ENCODE assay signal across 25 mouse cellular contexts in genomic region chr16:66487194-66487944, GRCm38 (mm10).
DNase-seq lines count a peak whose midpoint lies in the region; ATAC-seq and TF ChIP-seq lines count a peak whose summit lies in the region.
"Had no signal": no experiment of that assay in that cellular context is flagged by ENCODE, and none has a peak within 500 bp of the region (broad histone marks: within the 10 kb centered on the region; RNA-seq: fewer than 3 reads in every experiment).

No protein-coding gene starts in this region.

- no peaks in the 10 kb centered on the region for H3K9me3 ChIP-seq in hindbrain, embryonic 11.5 days (ENCODE audit: control insufficient read depth, low read length)
- no peaks in the 10 kb centered on the region for H3K9me3 ChIP-seq in hindbrain, embryonic 10.5 days
- H3K9me3 ChIP-seq in forebrain, embryonic 14.5 days (replicated peaks; ENCODE audit: control insufficient read depth, low read length) = no peaks in the 10 kb centered on the region
- H3K9me3 ChIP-seq in midbrain, embryonic 15.5 days = peaks cover 2% of the 10 kb centered on the region; the same call in 1 of the 2 replicates
- no peaks in the 10 kb centered on the region for H3K9me3 ChIP-seq in liver, embryonic 11.5 days (ENCODE audit: control insufficient read depth, low read length)
- H3K9me3 ChIP-seq: embryonic facial prominence, embryonic 15.5 days; heart, embryonic 13.5 days; hindbrain, embryonic 15.5 days; liver, embryonic 12.5 days had no signal

- no peak for DNase-seq in hindbrain, embryonic 11.5 days (ENCODE audit: low spot score)
- no peak for DNase-seq in hindbrain, embryonic 10.5 days (ENCODE audit: low spot score)
- peak; percentile 71 for DNase-seq in brain, embryonic 14.5 days (ENCODE audit: low read depth)
- DNase-seq in forebrain, embryonic 14.5 days (ENCODE audit: low spot score) = peak; percentile 40
- no peak for DNase-seq in embryo, embryonic 11 days
- DNase-seq in liver, embryonic 11.5 days (ENCODE audit: low spot score) = no peak
- DNase-seq: adrenal gland, postnatal 36 days; B cell, adult 2 months; cerebellum, adult 11-12 months; gastrocnemius, postnatal 25 days; heart, adult 18-20 months; heart, postnatal 36 days; kidney, adult 2 months; lung, adult 18-20 months; lung, postnatal 10 days had no signal

- no peaks in the 10 kb centered on the region for H3K27me3 ChIP-seq in hindbrain, embryonic 11.5 days (ENCODE audit: control insufficient read depth, insufficient read depth, low read length)
- no peaks in the 10 kb centered on the region for H3K27me3 ChIP-seq in hindbrain, embryonic 10.5 days (ENCODE audit: insufficient read depth, poor library complexity, severe bottlenecking)
- no peaks in the 10 kb centered on the region for H3K27me3 ChIP-seq in forebrain, embryonic 14.5 days (replicated peaks; ENCODE audit: control insufficient read depth, insufficient read depth, low read length)
- H3K27me3 ChIP-seq in midbrain, embryonic 15.5 days (replicated peaks) = no peaks in the 10 kb centered on the region
- no peaks in the 10 kb centered on the region for H3K27me3 ChIP-seq in liver, embryonic 11.5 days (replicated peaks; ENCODE audit: control insufficient read depth, insufficient read depth, low read length)
- H3K27me3 ChIP-seq: CH12.LX; embryonic facial prominence, embryonic 15.5 days; heart, embryonic 13.5 days; hindbrain, embryonic 15.5 days; limb, embryonic 12.5 days; liver, embryonic 12.5 days; Patski had no signal

- no peak overlapping the region for H3K27ac ChIP-seq in hindbrain, embryonic 11.5 days (ENCODE audit: low read depth, low read length)
- H3K27ac ChIP-seq in hindbrain, embryonic 10.5 days = no peak overlapping the region
- no peak overlapping the region for H3K27ac ChIP-seq in forebrain, embryonic 14.5 days (ENCODE audit: low read depth, low read length)
- H3K27ac ChIP-seq in midbrain, embryonic 15.5 days = no peak overlapping the region
- H3K27ac ChIP-seq in liver, embryonic 11.5 days (ENCODE audit: low read depth, low read length) = no peak overlapping the region
- H3K27ac ChIP-seq: embryonic facial prominence, embryonic 15.5 days; heart, embryonic 13.5 days; hindbrain, embryonic 15.5 days; kidney, postnatal 0 days; limb, embryonic 12.5 days; liver, embryonic 12.5 days had no signal

- no peak overlapping the region for H3K4me3 ChIP-seq in hindbrain, embryonic 11.5 days (ENCODE audit: low read depth, low read length)
- H3K4me3 ChIP-seq in hindbrain, embryonic 10.5 days = no peak overlapping the region
- no peak overlapping the region for H3K4me3 ChIP-seq in forebrain, embryonic 14.5 days (ENCODE audit: low read depth, low read length)
- H3K4me3 ChIP-seq in midbrain, embryonic 15.5 days = no peak overlapping the region
- H3K4me3 ChIP-seq in liver, embryonic 11.5 days (ENCODE audit: low read depth, low read length) = no peak overlapping the region
- H3K4me3 ChIP-seq: embryonic facial prominence, embryonic 15.5 days; heart, embryonic 13.5 days; hindbrain, embryonic 15.5 days; limb, embryonic 12.5 days; liver, embryonic 12.5 days had no signal

- H3K9ac ChIP-seq in hindbrain, embryonic 11.5 days (ENCODE audit: low read depth, low read length) = no peak overlapping the region
- no peak overlapping the region for H3K9ac ChIP-seq in forebrain, embryonic 14.5 days (ENCODE audit: low read length)
- H3K9ac ChIP-seq in midbrain, embryonic 15.5 days = no peak overlapping the region
- no peak overlapping the region for H3K9ac ChIP-seq in liver, embryonic 11.5 days (ENCODE audit: low read depth, low read length)
- H3K9ac ChIP-seq: embryonic facial prominence, embryonic 15.5 days; heart, embryonic 13.5 days; hindbrain, embryonic 15.5 days; limb, embryonic 12.5 days; liver, embryonic 12.5 days had no signal

- no peak for TF ChIP-seq POLR2A in brain, embryonic 14.5 days (IDR thresholded peaks at IDR 0.05; ENCODE audit: borderline replicate concordance, extremely low read depth, insufficient read depth, insufficient read length, poor library complexity, severe bottlenecking)

- 66% methylated on average over 10 of the region's 10 CpGs for WGBS in hindbrain, embryonic 11.5 days
- WGBS in hindbrain, embryonic 10.5 days = 70% methylated on average over 10 of the region's 10 CpGs
- 36% methylated on average over 10 of the region's 10 CpGs for WGBS in forebrain, embryonic 14.5 days
- WGBS in midbrain, embryonic 15.5 days = 33% methylated on average over 10 of the region's 10 CpGs
- WGBS in liver, embryonic 11.5 days = 73% methylated on average over 10 of the region's 10 CpGs

- H3K36me3 ChIP-seq in hindbrain, embryonic 11.5 days (ENCODE audit: control insufficient read depth, insufficient read depth, low read length) = no peaks in the 10 kb centered on the region
- H3K36me3 ChIP-seq in hindbrain, embryonic 10.5 days = no peaks in the 10 kb centered on the region
- no peaks in the 10 kb centered on the region for H3K36me3 ChIP-seq in forebrain, embryonic 14.5 days (ENCODE audit: control insufficient read depth, insufficient read depth, low read length)
- no peaks in the 10 kb centered on the region for H3K36me3 ChIP-seq in midbrain, embryonic 15.5 days (replicated peaks)
- H3K36me3 ChIP-seq in liver, embryonic 11.5 days (ENCODE audit: control insufficient read depth, insufficient read depth, low read length) = no peaks in the 10 kb centered on the region
- H3K36me3 ChIP-seq: embryonic facial prominence, embryonic 15.5 days; G1E; heart, embryonic 13.5 days; hindbrain, embryonic 15.5 days; limb, embryonic 12.5 days; liver, embryonic 12.5 days had no signal

- no peaks in the 10 kb centered on the region for H3K4me1 ChIP-seq in hindbrain, embryonic 11.5 days (replicated peaks; ENCODE audit: control insufficient read depth, insufficient read depth, low read length)
- H3K4me1 ChIP-seq in hindbrain, embryonic 10.5 days (replicated peaks) = no peaks in the 10 kb centered on the region
- no peaks in the 10 kb centered on the region for H3K4me1 ChIP-seq in forebrain, embryonic 14.5 days (ENCODE audit: control insufficient read depth, insufficient read depth, low read length)
- H3K4me1 ChIP-seq in midbrain, embryonic 15.5 days = no peaks in the 10 kb centered on the region
- H3K4me1 ChIP-seq in liver, embryonic 11.5 days (replicated peaks; ENCODE audit: control insufficient read depth, insufficient read depth, low read length) = no peaks in the 10 kb centered on the region
- H3K4me1 ChIP-seq: embryonic facial prominence, embryonic 15.5 days; heart, embryonic 13.5 days; hindbrain, embryonic 15.5 days; limb, embryonic 12.5 days; liver, embryonic 12.5 days had no signal

- H3K4me2 ChIP-seq in hindbrain, embryonic 11.5 days (replicated peaks; ENCODE audit: low read depth, low read length) = no peak overlapping the region
- H3K4me2 ChIP-seq in forebrain, embryonic 14.5 days (ENCODE audit: low read length) = no peak overlapping the region
- no peak overlapping the region for H3K4me2 ChIP-seq in midbrain, embryonic 15.5 days
- no peak overlapping the region for H3K4me2 ChIP-seq in liver, embryonic 11.5 days
- H3K4me2 ChIP-seq: embryonic facial prominence, embryonic 15.5 days; heart, embryonic 13.5 days; hindbrain, embryonic 15.5 days; limb, embryonic 12.5 days; liver, embryonic 12.5 days had no signal

- no peak for TF ChIP-seq CTCF in brain, embryonic 14.5 days (IDR thresholded peaks at IDR 0.05; ENCODE audit: borderline replicate concordance, extremely low read depth, insufficient read depth, insufficient read length)

- ATAC-seq in hindbrain, embryonic 11.5 days (ENCODE audit: low FRiP score) = 0 out of 2 replicates have a peak, but pooled peaks have one; percentile 28
- peak; percentile 78; the same call in 1 of the 2 replicates for ATAC-seq in forebrain, embryonic 14.5 days
- ATAC-seq in midbrain, embryonic 15.5 days (replicated peaks) = peak; percentile 50; the same call in 1 of the 2 replicates
- ATAC-seq in liver, embryonic 11.5 days (replicated peaks; ENCODE audit: low FRiP score) = no peak
- ATAC-seq: liver, embryonic 12.5 days; Patski had no signal

Comparison
In these comparisons a context has a peak if more than half of its experiments do, and no peak if none do; other contexts are left out.
1. DNase-seq: peak in brain, embryonic 14.5 days (single experiment) and forebrain, embryonic 14.5 days (single experiment); none in hindbrain, embryonic 11.5 days (single experiment), hindbrain, embryonic 10.5 days (single experiment), embryo, embryonic 11 days (single experiment) and liver, embryonic 11.5 days (single experiment).